Mouse (Mus musculus) NIH3T3 (cell line): ENCODE results near the gene Gli3.

ENCODE experiments used
- DNase-seq: peaks from one replicate; pipeline ENCODE4 v3.0.0-alpha.2; 2012; ENCODE audit warnings: low read depth

Gene Gli3

DNA sequence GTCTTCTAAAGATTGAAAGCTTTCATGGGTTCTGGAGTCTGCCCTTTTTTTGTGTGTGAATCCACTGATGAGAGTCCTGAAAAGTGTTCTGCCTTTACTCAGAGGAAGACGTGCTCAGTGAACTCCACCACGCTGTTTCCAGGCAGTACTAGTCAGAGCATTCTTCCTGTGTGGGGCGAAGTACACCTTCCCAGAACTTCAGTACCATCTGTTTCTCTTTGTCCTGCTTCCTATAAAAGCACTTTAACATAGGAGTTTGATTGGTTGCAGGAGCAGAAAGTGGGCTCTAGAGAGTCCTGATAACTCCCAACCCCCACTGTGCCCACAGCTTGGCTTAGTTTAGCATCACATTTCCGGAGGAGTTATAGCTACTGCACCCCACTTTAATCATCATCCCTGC, 32.8 kb downstream of the Gli3 start:
- no peak for DNase-seq

DNA sequence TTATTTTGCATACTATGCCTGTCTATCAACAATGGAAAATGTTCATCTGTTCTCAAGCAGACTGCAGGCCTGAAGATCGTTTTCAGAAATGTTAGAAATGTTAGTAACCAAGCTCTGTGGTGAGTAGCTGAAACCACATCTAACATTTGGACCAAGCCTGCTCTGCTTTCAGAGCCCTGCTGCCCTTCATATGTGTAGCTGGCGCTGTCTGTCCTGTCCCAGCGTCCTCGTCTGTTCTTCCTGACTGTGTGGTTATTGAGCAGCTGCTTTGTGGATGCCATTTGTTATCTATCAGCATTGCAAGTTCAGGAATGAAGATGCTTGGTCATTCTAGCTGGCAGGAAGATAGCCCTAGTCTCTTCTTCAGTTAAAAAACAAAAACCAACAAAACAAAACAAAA, 35.3 kb downstream of the Gli3 start:
- DNase-seq = no peak

DNA sequence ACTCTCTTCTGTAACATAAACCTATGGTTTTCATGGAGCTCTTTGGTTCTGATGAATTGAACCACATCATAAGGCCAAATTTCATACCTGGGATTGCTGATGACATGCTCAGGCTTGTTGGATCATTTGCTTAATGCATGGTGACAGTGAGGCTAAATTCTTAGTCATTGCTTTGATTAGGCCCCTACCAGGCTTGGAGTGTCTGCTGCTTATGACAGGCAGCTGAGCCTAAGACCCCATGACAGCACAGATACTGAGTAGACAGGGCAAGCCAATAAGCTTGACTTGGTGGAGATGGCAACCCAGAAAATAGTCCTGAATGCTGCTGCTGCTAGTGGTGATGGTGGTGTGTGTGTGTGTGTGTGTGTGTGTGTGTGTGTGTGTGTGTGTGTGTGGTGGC, 47.9 kb downstream of the Gli3 start:
- no peak for DNase-seq

DNA sequence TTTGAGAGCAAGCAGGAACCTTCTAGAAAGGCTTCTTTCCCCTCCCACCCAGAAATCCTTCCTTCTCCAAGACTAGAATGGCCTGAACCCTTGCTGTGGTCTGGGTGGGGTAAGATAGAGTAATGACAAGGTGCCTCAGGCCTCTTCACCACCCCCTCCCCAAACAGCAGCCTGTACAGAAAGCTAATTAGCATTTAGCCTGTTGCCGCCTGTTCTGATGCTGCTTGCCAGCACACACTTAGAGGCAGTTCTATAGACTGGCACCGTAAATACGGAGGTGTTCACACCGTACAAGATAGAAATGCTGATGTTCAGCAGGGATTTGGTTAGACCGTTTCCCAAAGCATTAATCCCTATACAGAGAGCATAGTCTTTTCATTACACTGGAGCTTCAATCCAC, 50.1 kb downstream of the Gli3 start:
- no peak for DNase-seq

DNA sequence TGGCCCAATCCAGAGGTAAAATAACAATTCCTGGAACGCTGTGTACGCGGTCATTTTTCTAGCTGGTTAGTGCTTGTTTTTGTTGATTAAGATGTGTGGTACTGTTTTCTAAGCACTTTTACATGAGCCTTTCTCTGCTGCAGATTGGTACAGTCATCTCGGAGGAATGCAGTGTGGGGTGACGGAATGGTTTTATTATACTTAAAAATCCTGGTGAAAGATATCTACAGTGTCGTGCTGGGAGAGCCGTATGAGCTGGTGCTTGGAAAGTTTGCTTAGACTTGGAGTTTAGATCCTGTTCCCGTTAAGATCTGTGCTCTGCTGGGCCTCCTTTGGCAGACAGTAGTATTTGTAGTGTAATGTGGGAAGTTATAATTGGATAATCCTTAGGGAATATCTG, 51.0 kb downstream of the Gli3 start:
- DNase-seq = peak; percentile 75

DNA sequence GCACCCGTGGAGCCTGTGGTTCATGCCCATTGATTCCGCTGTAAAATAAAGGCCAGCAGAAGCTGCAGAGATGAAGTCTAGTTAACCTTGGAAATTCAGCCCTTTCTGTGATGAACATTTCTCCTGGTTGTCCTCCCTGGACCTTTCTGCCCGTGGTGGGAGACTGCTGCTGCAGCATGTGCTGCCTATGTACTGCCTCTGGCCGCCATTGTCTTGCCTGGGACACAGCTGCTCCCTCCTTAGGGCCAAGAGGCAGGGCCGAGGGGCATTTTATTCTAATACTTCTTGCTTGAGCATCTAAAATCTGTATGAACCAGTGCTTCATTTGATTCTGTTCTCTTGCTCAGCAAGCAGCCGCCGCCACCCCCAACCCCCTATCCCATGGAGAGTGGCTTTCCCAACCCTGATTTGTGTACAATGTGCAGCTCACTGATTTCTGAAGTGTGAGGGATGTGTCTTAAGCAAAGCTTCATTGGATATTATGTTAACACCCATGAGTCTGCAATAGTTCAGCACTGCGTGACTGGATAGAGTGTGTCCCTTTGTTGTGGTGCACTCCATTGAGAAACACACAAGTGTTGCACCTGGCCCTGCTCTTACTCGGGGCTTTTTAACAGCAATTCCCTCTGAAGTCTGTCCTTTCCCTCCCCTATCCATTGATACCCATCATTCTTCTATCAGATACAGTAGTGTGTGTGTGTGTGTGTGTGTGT, 54.2 kb downstream of the Gli3 start:
- DNase-seq = no peak

DNA sequence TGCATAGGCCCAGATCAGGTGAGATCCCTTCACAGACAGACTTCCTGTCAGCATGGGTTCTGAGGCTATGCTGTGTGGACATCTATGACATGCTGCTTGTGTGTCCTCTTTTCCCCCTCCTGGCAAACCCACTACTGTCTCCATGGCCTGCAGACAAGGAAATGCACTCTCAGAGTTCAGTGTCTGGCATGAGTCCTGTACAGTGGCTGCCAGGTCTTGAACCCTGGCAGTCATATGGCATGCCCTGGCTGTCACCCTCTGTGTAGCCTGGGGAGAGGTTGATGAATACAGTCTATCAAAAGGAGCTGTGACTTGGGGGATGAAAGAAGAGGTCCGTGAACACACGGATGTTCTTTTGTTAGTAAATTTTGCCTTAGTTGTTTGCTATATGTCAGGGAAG, 57.3 kb downstream of the Gli3 start:
- no peak for DNase-seq

DNA sequence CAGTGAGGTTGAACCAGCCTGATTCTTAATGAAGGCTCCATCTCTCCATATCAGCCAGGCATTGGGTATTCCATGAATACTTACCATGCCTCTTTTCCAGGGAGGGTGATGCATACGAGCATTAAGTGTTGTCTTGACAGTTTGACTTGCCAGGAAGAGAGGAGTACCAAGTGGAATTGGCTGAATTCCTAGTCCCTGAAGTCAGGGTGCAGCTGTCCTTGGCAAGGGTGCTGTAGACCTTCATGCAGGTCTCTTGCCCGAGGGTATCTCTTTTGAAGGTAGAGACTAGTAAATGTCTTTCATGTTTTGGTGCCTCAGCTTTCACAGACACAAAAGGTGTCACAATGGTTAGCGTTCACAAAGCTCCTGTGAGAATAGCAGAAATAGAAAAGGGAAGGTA, 59.1 kb downstream of the Gli3 start:
- DNase-seq = no peak

DNA sequence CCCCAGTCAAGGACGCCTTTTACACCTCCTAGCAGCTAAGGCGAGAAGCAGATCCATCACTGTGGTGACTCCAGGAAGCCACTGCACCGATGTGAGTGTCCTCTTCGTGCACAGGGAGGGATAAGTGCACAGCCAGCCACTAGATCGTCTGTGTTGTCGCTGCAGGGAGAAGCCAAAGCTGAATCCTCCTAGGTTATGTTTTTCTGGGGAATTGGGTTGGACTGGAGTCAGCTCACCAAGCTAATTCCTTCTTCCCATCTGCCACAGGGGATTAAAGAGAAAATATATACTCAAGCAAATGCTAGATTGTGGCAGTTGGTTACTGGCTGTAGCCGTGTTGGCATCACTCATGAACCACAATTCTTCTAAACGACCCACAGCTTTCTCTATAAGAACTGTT, 61.2 kb downstream of the Gli3 start:
- DNase-seq = no peak

DNA sequence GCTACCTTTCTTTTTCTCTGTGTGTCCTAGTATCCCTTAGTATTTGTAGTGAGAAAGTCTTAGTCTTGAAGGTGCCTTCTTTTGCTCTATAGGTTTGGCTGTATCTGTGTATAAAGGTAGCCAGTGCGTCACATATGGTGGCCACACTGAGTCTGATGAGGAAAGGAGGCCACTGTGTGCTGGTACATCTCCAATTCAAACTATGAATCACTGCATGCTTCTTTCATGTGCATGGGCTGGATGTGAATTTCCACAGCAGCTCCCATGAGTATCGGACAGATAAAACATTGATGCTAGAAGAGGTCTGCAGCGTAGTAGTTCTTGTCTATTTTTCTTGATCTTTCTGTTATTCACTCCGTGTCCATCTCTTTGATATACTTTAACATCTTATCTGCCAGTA, 63.7 kb downstream of the Gli3 start:
- DNase-seq = peak; percentile 51

DNA sequence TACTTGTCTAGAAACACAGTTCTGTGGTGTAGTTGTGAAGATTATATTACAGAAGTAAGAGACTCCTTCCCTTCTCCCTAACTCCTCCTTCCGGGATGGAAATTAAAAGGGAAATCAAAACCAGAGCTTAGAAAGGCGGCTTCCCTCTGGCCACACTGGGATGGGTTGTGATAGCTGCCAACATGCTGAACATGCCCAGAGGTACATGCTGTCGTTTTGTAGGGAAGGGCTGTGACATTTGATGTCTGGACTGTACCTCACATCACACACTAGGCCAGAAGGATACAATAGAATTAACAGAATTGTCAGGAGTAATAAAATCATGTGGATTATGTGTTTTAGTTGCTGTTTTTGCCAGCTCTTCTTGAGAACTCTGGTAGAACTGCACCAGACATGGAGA, 68.5 kb downstream of the Gli3 start:
- no peak for DNase-seq

DNA sequence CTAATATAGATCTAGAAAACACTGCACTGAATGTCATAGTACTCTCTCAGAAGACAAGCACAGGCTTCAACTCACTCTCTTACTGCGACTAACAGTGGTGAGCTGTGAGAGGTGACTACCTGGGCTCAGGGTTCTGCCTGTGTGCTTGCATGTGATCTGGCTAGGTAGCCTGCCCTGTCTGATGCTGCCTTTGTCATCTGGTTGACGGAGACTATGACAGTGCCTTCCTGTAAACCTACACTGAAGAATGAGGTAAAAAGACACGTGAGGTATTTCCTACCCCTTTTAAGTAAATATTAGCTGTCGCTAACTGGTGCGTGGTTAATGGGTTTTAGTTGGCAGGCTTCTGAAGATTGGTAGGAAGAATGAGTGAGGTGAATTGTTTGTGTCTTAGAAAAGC, 74.2 kb downstream of the Gli3 start:
- no peak for DNase-seq

DNA sequence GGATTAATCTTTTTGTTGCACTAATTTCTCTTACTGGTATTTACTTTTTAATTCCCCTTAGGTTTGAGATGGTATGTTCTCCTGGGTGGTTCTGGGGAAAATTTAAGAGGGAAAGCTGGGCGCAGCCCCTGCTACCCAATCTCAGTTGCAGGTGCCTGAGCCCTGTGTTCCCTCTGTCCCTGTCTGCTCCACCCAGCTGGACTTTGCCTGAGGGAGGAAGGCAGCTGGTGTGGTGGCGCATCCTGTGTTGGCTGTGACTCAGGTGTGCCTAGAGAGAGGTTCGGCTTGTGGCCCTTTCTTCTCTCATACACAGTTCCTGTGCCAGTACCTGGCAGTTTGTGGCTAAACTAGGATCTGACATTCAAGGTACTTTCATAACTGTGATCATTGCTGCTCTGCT, 74.6 kb downstream of the Gli3 start:
- DNase-seq = no peak

DNA sequence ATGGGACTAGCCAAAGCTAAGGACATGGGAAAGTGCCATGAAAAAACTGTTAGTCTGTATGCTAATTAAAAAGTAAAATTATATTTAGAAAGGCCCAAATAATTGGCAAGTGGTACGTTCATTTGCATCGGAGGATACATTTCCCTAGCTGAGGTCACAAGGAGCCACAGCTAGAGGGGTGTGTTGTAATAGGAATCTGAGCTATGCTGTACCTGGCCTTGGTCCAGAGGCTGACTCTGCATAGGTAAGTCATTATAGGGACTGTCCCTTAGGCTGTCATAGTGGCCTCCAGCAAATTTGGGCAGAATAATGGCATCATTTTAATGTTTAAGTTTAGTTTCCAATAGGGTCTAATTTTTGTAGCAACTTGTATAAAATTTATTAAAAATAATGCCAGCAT, 75.4 kb downstream of the Gli3 start:
- no peak for DNase-seq

DNA sequence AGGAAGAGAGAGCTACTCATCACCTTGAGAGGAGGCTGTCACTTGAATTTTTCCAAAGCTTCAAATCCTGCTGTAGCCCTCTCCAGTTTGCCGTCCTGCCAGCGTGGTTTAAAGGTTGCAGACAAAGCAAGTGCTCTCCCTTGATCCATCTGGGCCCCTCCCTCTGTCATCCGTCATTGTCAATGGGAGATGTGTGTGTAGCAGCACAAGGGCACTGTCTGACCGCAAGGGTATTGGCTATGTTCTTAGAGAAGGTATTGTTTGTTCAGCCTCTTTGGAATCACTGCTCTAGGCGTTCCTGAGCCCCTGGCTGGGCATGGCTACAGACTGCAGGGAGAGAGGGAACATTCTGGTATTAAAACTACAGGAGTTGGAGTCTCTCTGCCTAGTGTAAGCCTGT, 79.0 kb downstream of the Gli3 start:
- DNase-seq = no peak

DNA sequence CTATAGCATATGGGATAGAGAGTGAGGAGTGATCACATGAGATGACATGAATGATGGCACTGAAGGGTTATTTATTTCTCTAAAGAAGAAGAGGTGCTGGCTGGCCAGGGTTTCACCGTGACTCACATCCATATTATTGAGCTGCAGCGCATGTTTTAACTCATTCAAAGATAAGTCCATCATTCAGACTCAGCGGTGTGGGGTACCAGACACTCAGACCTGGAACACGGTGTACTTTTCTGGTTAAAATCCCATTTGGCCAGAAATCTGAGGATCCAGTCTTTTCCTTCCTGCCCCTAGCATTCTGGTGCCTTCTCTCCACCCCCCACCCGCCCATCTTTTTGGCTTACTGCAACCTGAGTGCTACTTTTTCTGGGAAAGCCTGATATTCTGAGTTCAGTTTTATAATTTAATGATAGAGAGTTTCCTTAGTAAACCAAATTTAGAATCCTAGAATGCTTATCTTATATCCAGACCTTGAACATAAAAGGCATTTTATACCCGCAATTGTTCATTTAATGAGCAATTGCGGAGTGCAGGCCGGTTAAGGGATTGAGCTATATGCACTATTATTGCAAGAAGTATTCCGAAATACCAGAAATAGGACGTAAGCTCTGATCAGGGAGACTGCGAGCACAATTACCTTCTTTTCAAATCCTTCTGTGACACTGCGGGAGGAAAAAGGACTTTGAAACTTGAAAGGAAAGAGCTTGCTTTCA, 80.3 kb downstream of the Gli3 start:
- no peak for DNase-seq

DNA sequence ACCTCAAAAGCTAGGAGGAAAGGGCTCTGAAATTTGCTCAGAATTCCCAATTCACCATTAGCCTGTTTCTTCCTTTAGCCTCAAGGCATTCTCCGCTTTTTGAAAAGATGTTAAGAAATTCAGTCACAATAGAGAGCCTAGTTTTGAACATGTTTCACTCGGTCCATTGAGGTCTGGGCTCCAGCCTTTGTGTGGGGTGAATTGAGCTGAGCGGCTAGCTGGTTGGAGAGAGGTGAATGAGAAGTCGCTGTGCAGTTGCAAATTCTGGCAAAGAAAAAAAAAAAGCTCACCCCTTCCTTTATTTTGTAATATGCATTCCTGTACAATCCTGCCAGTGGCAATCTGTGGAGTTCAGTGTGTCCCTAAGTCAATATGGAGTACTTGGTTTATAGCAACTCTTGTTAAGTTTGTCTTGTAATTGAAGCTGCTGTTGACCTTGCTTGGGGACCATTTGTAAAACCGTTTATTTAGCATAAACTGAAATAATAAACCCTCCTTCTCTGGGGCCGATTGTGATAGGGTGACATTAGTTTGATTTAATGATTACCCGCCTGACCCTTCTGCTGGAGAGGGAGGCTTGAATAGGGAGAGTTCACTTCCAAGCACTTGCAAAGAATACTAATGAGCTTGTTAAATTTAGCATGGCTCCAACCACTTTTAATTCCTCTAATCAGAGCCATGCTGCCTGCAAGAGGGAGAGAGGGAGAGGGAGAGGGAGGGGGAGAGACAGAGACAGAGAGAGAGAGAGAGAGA, 81.0 kb downstream of the Gli3 start:
- no peak for DNase-seq

DNA sequence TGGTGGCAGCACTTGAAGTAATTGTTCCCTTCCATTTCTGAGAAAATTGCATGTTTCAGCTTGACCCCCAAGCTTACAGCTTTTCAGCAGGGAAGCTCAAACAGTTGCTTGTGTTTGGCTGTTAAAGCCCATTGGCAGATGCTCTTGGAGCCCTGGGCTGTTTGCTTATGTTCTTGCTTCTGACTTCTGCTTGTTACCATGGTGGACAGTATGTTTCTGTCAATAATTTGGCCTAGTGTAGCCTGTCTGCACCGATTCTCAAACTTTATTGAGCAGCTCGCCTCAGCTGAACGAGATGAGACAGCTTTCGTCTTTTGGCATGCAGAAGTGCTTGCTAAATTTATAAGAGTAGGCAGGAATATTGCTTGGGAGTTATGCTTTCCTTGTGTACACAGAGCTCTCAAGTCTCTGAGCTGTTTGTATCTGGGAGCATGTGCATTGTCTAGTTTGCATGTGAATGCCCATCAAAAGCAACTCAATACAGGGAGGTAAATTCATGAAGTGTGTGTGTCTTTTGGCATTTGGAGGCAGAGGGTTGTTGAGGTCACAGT, 82.4 kb downstream of the Gli3 start:
- peak; percentile 48 for DNase-seq

DNA sequence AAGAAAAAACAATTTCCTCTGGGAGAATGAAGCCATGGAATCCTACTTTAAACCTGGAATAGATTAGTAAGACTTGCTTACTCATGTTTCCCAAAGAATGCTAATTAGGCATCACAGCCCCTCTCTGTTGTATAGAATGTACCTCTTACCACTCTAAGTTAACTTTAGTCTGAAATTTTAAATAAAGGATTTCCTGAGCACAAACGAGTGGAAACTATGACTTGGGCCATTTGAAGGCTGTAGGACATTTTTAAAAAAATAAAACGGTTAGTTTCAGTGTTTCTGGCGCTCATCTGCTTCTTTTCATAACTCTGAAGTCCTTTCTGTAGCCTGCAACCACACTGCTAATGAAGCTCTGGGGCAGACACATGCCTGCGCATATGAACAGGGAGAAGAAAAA, 83.2 kb downstream of the Gli3 start:
- DNase-seq = peak; percentile 10

DNA sequence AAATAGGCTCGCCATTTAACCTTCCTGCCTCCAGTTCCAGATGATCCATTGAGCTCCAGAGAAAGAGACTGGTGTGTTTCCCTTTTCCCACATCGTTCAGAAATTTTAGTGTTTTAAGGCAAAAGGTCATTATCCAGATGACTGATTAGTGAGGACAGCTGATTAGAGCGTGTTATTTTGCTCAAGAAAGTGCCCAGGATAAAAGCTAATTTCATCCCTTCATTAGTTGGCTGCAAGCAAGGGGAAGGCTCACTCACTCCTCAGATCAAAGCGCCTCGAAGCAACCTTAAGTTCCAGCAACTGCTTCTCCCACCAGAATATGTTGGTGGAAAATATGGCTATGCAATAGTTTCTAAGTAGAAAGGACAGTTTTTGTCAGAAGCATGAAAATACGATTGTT, 86.4 kb downstream of the Gli3 start:
- no peak for DNase-seq

DNA sequence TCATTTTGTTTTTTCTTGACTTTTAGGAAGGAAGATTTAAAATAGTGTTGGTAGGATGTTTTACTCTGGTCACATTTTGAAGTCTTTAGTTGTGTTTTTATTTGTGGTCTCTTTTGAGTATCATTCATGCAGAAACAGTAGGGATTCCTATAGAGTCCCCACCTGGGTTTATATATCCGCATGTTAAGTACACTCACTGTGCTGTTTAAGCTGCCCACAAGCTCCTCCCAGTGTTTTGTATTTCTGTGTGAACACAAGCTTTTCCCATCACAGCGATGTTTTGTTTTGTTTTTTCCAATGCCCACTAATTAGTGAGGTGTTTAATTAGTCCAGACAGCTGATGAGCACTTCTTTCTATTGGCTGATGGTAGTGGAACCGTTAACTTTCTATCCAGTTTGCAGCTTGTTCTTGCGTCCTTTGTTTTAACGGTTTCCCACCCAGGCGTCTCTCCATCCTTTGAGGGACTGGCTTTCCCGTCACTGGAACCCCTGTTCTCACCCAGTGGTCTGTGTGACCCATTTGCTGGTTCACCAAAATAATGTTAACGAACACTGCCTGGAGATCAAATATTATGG, 87.1 kb downstream of the Gli3 start:
- DNase-seq = no peak

DNA sequence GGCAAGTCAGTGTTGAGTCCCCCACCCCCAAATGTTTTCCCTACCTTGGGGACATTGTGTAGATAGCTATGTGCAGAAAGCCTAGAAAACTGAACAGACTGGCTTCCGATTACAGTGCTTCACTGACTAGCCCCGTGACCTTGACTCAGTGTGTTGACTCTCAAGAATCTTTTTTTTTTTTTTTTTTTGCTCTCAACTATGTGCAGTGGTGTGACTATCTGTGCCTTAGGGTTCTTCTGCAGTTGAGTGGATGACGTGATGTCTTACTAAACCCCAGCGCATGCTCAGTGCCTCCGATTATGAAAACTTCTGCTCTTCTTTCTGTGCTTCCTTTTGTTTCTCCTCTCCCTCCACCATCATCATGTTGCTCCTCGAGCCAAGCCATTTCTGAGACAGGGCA, 87.7 kb downstream of the Gli3 start:
- DNase-seq = peak; percentile 14

DNA sequence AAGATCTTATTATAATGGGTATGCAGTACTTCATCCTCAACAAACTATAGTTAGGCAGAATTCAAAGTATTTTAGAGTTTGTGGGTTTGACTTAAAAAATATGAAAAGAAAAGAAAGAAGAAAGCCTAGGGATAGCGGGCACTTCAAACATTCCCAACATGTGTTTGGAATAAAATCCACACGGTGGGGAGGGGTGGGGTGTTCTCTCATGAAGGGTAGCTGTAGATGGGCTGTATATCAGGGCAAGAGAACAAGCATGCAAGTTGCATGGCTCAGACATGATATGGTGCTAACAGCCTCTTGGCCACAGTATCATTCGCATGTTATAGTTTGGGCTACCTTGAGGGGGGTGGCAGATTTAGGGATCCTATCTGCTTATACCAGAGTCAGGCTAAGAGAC, 89.0 kb downstream of the Gli3 start:
- no peak for DNase-seq
